Mouse (Mus musculus): ENCODE measurements around the gene Zfyve19.

Gene Zfyve19

GRCm38 (mm10) chr2:119196316-119197108 is 11.9 kb upstream of the Zfyve19 start:
- no peak for DNase-seq

DNA sequence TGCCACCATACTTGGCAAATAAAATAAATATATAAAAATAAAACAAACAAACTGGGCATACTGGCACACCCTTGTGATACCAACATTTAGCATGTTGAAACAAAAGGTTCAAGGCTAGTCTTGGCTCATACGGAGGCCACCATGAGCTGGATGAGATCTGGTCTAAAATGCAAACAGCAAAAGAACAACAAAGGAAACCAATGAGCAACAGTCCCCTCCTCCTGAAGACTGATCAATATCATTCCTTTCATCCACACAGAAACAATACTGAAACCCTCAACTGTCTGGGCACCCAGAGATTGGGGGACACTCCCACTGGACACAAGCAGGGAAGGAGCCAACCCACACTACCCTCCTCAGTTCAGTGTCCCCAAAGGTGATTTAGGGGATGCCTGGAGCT is 10.9 kb upstream of the Zfyve19 start:
- DNase-seq: no peak

DNA sequence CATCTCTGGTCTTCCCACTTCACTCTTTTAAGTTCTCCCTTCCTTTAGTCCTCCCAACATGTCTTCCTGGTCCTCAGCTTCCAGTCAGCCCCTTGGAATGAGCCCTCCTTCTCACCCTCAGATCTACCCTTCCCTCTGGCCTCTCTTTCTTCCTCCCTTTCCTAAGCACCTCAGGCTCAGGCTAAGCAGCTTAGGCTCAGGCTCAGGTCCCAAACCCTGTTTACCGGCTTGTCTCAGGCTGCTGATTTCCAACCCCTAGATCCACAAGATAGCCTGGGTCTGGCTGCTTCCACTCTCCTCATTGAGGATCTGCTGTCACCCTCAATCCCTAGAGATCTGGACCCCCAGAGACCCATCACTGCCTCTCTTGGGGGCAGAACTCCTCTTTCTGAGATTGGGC is 10.4 kb upstream of the Zfyve19 start:
- DNase-seq: no peak

DNA sequence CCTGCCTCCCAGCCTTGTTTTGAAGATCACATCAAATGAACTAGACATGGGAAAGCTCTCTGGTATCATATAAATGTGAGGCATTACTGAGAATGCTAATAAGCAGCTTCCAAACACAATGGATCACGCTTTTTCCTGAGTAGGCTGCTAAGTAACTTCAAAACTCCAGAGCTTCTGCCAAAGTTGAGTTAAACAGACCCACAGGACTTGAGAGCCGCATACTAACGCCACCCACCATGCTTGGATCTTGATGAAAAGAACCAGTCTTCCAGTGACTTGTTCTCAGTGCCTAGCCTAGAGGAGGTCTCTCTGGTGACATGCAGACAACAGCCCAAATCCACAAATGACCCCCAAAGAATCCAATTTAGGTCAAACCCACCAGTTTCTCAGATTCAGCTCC is 9.5 kb upstream of the Zfyve19 start:
- no peak for DNase-seq

DNA sequence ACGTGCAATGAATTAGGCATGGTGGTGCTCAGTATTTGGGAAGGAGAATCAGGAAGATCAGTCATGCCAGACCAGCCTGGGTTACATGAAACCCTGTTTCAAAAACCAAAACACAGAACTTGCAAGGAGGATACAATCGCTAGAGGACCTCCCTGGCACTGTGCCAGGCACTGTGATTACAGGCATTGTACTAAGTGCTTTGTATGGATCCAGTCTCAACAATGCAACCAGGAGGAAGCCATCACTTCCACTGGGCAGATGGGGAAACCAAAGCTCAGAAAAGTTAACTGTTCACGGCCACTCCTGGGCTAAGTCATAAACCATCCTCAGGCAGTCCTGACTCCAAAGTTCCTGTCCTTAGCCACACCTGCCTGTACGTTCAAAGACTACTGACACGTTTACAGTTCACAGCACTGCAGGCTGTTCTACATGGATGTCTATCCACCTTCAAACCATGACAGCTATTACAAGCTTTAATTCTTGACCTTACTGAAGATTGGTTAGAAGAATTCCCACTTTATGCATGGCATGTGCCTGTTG is 5.4 kb upstream of the Zfyve19 start:
- peak in 1 of 2 experiments; percentile 22 for DNase-seq

GRCm38 (mm10) chr2:119203871-119204460 is 4.5 kb upstream of the Zfyve19 start:
- DNase-seq: no peak

GRCm38 (mm10) chr2:119207961-119208343 is 465 bp upstream of the Zfyve19 start:
- DNase-seq: no peak

GRCm38 (mm10) chr2:119209176-119209507 is 725 bp downstream of the Zfyve19 start:
- no peak for DNase-seq

GRCm38 (mm10) chr2:119229775-119230704 is 21.6 kb downstream of the Zfyve19 start, which contains the start of gene Ppp1r14d:
Ppp1r14d (minus strand) TSS chr2:119229906.
- DNase-seq: no peak

DNA sequence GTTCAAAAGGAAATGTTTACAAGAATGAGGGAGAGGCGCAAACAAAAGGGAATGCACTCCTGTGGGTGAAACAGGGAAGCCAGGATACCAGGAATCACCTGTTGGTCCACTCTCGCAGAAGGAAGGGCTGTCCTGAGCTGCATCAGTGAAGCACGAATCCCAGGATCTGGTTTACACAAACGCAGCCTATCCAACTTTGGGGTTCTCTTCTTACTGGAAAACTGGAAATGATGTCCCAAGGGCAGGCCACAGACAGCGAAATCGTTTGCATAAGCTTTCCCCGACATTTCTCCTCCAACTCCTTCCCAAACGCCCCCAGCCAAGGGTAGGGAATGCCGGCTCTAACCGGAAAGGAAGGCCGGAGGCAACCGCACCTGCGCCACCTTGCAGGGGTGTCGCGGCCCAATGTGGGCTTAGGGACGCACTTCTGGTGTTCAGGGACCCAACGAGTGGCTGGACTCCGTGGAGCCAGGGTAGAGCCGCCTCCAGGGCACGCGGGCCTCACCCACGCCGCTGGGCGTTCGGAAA is 28.3 kb downstream of the Zfyve19 start:
- no peak for DNase-seq

DNA sequence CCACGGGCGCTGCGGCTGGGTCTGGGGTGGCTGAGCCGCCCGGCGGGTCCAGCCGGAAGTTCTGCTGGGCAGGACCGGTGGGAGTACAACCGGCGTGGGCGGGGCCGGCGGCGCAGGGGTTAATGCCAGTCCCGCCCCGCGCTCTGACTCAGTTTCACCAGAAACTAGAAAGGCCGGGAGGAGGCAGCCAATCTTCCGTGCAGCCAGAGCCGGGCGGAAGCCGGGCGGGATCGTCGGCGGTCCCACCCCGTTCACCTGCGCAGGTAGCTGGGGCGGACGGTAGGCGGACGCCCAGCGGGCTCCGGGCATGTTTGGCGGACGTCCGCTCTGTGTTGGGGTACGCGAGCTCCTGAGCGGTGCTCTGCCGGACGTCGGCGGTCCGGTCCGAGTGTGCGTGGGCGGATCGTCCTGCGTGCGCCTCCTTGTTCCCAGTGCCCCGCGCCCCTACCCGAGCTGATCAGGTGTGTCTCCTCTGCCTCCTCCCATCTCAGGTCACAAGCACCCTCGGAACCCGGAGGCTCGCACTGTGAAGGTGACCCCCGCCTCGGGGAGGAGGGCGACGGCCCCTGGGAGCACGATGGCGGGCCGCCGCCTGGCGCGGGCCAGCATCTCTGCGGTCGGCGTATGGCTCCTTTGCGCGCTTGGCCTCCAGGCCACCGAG is 28.9 kb downstream of the Zfyve19 start, which contains the start of gene Spint1:
Gene Spint1 (plus strand): TSS at position 153 of the 661 bp plus-strand sequence.
- no peak for DNase-seq

GRCm38 (mm10) chr2:119237871-119238220 is 29.4 kb downstream of the Zfyve19 start:
- DNase-seq: no peak

GRCm38 (mm10) chr2:119238671-119239070 is 30.3 kb downstream of the Zfyve19 start:
- DNase-seq: no peak

DNA sequence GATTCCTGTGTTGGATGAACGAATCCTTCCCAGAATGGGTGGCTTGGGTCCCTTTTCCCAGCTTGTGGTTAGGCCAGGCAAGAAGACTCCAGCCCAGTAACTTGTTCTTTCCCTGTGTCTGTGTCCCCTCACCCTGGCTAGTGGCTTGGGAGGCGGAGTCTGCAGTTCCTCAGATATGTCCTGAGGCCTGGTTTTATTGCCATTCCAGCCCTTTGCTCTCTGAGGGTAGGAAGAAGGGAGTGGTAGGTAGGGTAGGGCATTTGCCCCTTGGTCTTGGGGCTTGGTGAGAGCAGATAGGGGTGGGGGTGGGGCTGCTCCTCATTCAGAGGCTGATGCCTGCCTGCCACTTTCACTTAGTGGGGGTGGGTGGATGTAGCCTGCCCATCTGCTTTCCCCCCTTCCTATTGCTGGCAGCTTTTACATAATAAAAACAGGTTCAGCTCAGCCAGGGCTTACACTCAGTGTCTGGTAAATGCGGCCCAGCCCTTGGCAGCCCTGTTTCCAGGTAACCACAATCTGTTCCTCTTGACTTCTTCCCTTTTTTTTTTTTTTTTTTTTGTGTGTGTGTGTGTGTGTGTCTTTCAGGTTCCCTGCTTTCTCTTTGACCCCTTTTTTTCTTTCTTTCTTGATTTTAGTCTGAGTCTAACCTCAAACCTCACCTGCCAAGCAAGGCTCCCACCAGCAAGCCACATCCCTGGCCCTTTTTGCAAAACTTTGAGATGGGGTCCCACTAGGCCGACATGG is 31.8 kb downstream of the Zfyve19 start:
- no peak for DNase-seq

- no peak for DNase-seq
These were observed 32.4 kb downstream of the Zfyve19 start for GRCm38 (mm10) chr2:119240819-119241186.

DNA sequence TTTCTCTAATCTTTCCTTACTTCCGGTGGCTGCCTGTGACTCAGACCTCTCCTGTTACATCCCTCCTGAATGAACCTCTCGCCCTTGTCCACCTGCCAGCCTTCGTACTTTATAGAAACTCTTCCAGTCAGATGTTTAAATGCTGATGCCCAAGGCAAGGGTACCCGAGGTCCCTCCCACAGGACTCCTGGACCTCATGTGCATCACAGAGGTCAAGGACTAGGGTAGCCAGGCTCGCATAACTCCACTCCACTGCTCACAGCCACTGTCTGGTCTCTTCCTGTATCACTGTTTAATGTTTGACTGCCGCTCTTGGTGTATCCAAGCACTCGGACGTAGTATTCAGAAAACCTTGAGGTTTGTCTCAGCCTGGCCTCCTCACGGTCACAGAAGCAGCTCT is 34.1 kb downstream of the Zfyve19 start:
- DNase-seq: no peak

GRCm38 (mm10) chr2:119245246-119245645 is 36.8 kb downstream of the Zfyve19 start:
- no peak for DNase-seq

DNA sequence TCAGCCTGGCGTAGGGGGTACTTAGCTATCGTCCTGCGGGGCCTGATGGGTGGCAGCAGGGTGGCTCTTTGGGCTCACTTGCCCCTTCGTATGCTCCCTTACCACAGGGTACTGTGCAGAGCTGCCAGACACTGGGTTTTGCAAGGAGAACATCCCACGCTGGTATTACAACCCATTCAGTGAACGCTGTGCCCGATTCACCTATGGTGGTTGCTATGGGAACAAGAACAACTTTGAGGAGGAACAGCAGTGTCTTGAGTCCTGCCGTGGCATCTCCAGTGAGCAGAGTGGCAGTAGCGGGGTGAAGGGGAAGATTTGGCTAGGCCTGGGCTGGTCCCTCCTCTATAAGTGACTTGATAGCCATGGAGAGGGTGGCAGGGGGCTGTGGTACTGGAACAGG is 39.5 kb downstream of the Zfyve19 start:
- no peak for DNase-seq

DNA sequence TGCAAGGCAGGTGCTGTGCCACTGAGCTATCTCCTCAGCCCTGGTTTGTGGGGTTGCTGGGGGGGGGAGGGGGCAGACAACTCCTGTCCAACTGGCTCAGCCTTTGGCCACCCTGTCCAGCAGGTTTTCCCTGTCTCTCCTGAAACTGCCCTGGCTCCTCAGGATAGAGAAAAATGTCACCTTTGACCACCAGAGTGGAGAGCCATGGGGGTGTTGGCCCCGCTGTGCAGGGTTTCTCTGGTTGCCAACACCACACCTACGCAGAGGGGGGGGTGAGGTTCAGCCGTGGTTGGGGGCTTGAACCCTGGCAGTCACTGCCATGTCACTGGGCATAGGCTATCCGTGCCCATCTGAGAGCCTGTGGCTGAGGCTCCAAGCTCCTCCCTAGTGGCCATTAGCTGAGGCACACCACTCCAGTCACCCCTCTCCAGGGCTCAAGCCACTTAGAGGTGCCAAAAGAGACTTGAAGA is 41.2 kb downstream of the Zfyve19 start:
- no peak for DNase-seq

- peak; percentile 23 for DNase-seq
These were observed 42.0 kb downstream of the Zfyve19 start for GRCm38 (mm10) chr2:119250377-119250776.

GRCm38 (mm10) chr2:119250826-119251478 is 42.5 kb downstream of the Zfyve19 start:
- peak; percentile 86 to 92 for DNase-seq
